Mouse (Mus musculus): Measurements from ENCODE around the gene Slc7a6. TPM values are rescaled to one million over a fixed set of nuclear protein-coding genes. Genes with fewer than 3 reads are reported as not detected.

The Slc7a6 gene
- polyA plus RNA-seq, 1 experiment: 69.5 TPM

DNA sequence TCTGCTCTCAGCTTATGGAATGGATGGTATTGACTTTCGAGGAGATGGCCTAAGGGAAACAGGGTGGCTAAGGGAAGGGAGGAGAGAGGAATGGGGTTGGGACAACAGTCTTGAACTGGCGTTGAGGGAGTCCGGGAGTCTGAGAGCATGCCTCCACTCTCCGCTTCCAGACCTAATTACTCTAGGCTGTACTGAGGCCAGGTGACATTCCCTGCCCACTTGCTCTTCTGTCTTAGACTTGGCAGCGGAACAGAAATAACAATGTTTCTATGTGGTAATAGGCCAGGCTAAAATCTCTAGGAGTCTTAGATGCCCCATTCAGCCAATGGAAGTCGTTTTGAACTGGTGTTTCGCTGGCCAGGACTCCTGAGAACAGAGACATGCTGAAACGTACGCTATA is 17.6 kb upstream of the Slc7a6 start:
- no peak for TF ChIP-seq POLR2A (IDR thresholded peaks at IDR 0.05; ENCODE audit: control insufficient read depth, low read depth, low read length)
- TF ChIP-seq CTCF (IDR thresholded peaks at IDR 0.05; ENCODE audit: control insufficient read depth, insufficient read depth, insufficient replicate concordance, low read depth, low read length): no peak
- no peaks in the 10 kb centered on the region for H3K36me3 ChIP-seq (ENCODE audit: control insufficient read depth, insufficient read depth, low read length)
- H3K27ac ChIP-seq (ENCODE audit: control insufficient read depth, insufficient read depth, low read depth, low read length): no peak overlapping the region; the same call in 1 of the 2 replicates
- H3K27me3 ChIP-seq (ENCODE audit: control insufficient read depth, insufficient read depth, low read length): no peaks in the 10 kb centered on the region
- peak overlapping the region; percentile 78; the same call in 1 of the 2 replicates for H3K4me3 ChIP-seq (ENCODE audit: control insufficient read depth, low read depth, low read length)
- H3K4me1 ChIP-seq (ENCODE audit: control insufficient read depth, insufficient read depth, low read length): peaks cover 13% of the 10 kb centered on the region

DNA sequence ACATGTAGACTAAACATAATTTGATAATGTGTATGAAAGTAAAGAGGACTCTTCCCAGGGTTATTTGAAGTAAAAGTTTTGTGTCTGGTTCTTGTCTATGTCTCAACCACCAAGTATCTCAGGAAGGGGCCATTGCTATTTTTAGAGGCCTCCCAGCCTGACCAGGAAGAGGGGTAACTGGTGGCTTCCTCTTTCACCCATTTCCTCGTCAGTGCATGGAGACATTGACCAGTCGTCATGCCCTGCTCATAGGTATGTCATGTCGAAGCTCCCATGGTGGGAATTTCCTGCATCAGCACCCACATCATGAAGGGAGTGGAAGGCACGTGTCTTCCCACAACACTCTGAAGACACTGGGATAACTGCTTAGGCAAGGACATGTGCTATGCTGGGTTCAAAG is 15.8 kb upstream of the Slc7a6 start:
- Histone ChIP-seq H3K27ac (ENCODE audit: control insufficient read depth, insufficient read depth, low read depth, low read length) (no peak overlapping the region), H3K4me3 (ENCODE audit: control insufficient read depth, low read depth, low read length) (no peak overlapping the region), H3K36me3 (ENCODE audit: control insufficient read depth, insufficient read depth, low read length) (no peaks in the 10 kb centered on the region), H3K4me1 (ENCODE audit: control insufficient read depth, insufficient read depth, low read length) (peaks cover 13% of the 10 kb centered on the region), H3K27me3 (ENCODE audit: control insufficient read depth, insufficient read depth, low read length) (no peaks in the 10 kb centered on the region)
- TF ChIP-seq POLR2A (IDR thresholded peaks at IDR 0.05; ENCODE audit: control insufficient read depth, low read depth, low read length): no peak
- TF ChIP-seq CTCF (IDR thresholded peaks at IDR 0.05; ENCODE audit: control insufficient read depth, insufficient read depth, insufficient replicate concordance, low read depth, low read length): no peak

DNA sequence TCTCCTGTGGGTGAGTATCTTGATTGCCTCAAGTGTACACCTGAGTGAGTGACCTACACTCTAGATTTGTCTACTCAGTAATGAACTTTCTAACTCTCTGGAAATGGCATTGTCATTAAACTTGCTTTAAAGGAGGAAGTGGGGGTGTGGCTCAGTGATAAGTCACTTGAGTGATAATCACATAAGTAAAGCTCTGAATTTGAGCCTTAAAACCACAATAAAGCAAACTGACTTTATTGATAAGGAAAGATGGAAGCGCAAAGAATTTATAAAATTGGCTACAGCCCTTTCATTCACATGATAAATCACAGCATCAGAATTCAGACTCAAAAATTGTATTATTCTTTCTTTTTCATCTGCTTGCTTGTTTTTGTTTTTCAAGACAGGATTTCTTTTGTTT is 11.2 kb upstream of the Slc7a6 start:
- Histone ChIP-seq H3K36me3 (ENCODE audit: control insufficient read depth, insufficient read depth, low read length) (no peaks in the 10 kb centered on the region), H3K27ac (ENCODE audit: control insufficient read depth, insufficient read depth, low read depth, low read length) (no peak overlapping the region), H3K4me3 (ENCODE audit: control insufficient read depth, low read depth, low read length) (no peak overlapping the region), H3K4me1 (ENCODE audit: control insufficient read depth, insufficient read depth, low read length) (no peaks in the 10 kb centered on the region; the same call in 1 of the 2 replicates), H3K27me3 (ENCODE audit: control insufficient read depth, insufficient read depth, low read length) (no peaks in the 10 kb centered on the region)
- TF ChIP-seq POLR2A (IDR thresholded peaks at IDR 0.05; ENCODE audit: control insufficient read depth, low read depth, low read length): no peak
- no peak for TF ChIP-seq CTCF (IDR thresholded peaks at IDR 0.05; ENCODE audit: control insufficient read depth, insufficient read depth, insufficient replicate concordance, low read depth, low read length)

DNA sequence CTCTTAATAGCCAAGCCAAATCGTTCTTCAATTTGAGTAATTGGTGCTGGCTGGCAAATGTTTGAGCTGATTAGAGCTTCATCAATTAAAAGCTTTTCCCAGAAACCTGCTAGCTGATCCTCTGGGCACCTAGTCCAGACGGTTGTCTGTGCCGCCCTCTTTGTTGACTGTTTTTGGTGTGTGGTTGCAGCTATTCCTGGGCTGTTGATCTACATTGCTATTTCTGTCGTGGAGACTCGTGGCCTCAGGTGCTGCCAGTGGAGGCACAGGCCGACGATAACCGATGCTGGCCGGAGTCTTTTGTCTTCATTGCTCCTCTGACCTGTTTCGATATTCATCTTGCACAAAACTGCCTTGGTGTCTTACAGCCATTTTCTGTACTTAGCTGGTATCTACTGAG is 10.3 kb upstream of the Slc7a6 start:
- TF ChIP-seq POLR2A (IDR thresholded peaks at IDR 0.05; ENCODE audit: control insufficient read depth, low read depth, low read length): no peak
- TF ChIP-seq CTCF (IDR thresholded peaks at IDR 0.05; ENCODE audit: control insufficient read depth, insufficient read depth, insufficient replicate concordance, low read depth, low read length): no peak
- Histone ChIP-seq H3K27ac (ENCODE audit: control insufficient read depth, insufficient read depth, low read depth, low read length) (no peak overlapping the region), H3K27me3 (ENCODE audit: control insufficient read depth, insufficient read depth, low read length) (no peaks in the 10 kb centered on the region), H3K4me1 (ENCODE audit: control insufficient read depth, insufficient read depth, low read length) (no peaks in the 10 kb centered on the region; the same call in 1 of the 2 replicates), H3K36me3 (ENCODE audit: control insufficient read depth, insufficient read depth, low read length) (no peaks in the 10 kb centered on the region), H3K4me3 (ENCODE audit: control insufficient read depth, low read depth, low read length) (no peak overlapping the region)

DNA sequence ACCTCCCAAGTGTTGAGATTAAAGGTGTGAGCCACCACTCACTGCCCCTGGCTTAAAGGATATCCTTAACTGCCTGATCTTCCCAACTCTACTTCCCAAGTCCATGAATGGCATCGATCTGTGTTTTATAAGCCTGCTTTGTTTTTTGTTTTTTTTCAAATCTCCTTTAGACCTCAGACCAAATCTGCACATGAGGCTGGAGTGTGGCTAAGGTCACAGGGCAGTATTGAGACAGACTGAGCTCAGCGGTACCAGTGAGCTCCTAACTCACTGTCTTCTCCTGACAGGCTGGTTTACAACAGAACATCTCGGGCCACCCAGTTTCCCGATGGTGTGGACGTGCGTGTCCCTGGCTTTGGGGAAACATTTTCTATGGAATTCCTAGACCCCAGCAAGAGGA is 8.8 kb upstream of the Slc7a6 start:
- Histone ChIP-seq H3K27ac (ENCODE audit: control insufficient read depth, insufficient read depth, low read depth, low read length) (no peak overlapping the region), H3K36me3 (ENCODE audit: control insufficient read depth, insufficient read depth, low read length) (no peaks in the 10 kb centered on the region), H3K4me3 (ENCODE audit: control insufficient read depth, low read depth, low read length) (no peak overlapping the region), H3K27me3 (ENCODE audit: control insufficient read depth, insufficient read depth, low read length) (no peaks in the 10 kb centered on the region), H3K4me1 (ENCODE audit: control insufficient read depth, insufficient read depth, low read length) (no peaks in the 10 kb centered on the region; the same call in 1 of the 2 replicates)
- no peak for TF ChIP-seq POLR2A (IDR thresholded peaks at IDR 0.05; ENCODE audit: control insufficient read depth, low read depth, low read length)
- no peak for TF ChIP-seq CTCF (IDR thresholded peaks at IDR 0.05; ENCODE audit: control insufficient read depth, insufficient read depth, insufficient replicate concordance, low read depth, low read length)

DNA sequence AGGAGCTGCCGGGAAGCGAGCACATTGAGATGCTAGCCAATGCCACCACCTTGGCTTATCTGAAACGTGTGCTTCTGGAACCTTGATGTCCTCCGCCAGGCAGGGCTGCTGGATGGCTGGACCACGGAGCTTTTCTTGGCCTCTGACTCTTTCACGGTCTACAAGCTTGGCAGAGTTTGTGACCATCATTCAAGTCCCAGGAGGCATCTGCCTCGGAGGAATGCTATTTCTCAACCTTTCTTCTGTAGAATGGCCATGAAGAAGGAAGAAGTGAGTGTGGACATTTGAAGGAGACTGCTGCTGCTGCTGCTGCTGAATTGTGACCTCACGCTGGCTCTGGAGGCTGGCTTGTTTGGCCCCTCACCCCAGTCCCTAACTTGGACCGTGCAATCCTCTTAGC is 5.4 kb upstream of the Slc7a6 start:
- H3K27ac ChIP-seq (ENCODE audit: control insufficient read depth, insufficient read depth, low read depth, low read length): no peak overlapping the region
- H3K36me3 ChIP-seq (ENCODE audit: control insufficient read depth, insufficient read depth, low read length): no peaks in the 10 kb centered on the region
- no peak overlapping the region for H3K4me3 ChIP-seq (ENCODE audit: control insufficient read depth, low read depth, low read length)
- TF ChIP-seq CTCF (IDR thresholded peaks at IDR 0.05; ENCODE audit: control insufficient read depth, insufficient read depth, insufficient replicate concordance, low read depth, low read length): no peak
- no peak for TF ChIP-seq POLR2A (IDR thresholded peaks at IDR 0.05; ENCODE audit: control insufficient read depth, low read depth, low read length)
- peaks cover 2% of the 10 kb centered on the region for H3K4me1 ChIP-seq (ENCODE audit: control insufficient read depth, insufficient read depth, low read length)
- no peaks in the 10 kb centered on the region for H3K27me3 ChIP-seq (ENCODE audit: control insufficient read depth, insufficient read depth, low read length)

DNA sequence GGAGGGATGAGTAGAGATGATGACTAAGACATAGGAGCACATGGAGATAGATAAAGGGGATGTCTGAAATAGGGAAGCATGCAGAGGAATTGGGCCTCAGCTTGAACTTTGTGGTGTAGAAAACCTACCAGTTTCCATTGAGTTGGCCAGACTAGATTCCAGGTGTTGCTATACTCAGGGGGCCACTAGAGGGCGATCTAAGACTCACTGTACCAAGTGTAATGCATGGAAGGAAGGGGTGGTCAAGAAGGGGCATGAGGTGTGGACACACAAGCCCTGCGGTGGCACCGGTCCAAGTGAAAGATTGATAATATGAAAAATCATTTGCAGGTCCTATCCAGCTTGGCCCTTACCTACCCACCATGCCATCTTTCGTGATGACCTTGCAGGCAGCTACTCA is 3.2 kb upstream of the Slc7a6 start:
- Histone ChIP-seq H3K27me3 (ENCODE audit: control insufficient read depth, insufficient read depth, low read length) (no peaks in the 10 kb centered on the region), H3K36me3 (ENCODE audit: control insufficient read depth, insufficient read depth, low read length) (no peaks in the 10 kb centered on the region), H3K4me3 (ENCODE audit: control insufficient read depth, low read depth, low read length) (no peak overlapping the region), H3K4me1 (ENCODE audit: control insufficient read depth, insufficient read depth, low read length) (peaks cover 11% of the 10 kb centered on the region), H3K27ac (ENCODE audit: control insufficient read depth, insufficient read depth, low read depth, low read length) (no peak overlapping the region)
- TF ChIP-seq POLR2A (IDR thresholded peaks at IDR 0.05; ENCODE audit: control insufficient read depth, low read depth, low read length) (no peak), CTCF (IDR thresholded peaks at IDR 0.05; ENCODE audit: control insufficient read depth, insufficient read depth, insufficient replicate concordance, low read depth, low read length) (peak; percentile 58; the same call in 1 of the 2 replicates)

Measured in testis, adult 2 months (tissue).